Mouse (Mus musculus) lung, adult 2 months (tissue): ENCODE data around the gene Dnah10. TPM values are rescaled to one million over a fixed set of nuclear protein-coding genes. Genes with fewer than 3 reads are reported as not detected.

Experiments
- DNase-seq: peaks from one replicate; pipeline ENCODE4 v3.0.0; 2022
- H3K4me1 ChIP-seq: fragments of 200-500 bp; 2 replicates; pipeline ENCODE4 v1.6.1; 2011; ENCODE audit warnings: low read length; ENCODE audit not compliant: control insufficient read depth, insufficient read depth
- H3K4me3 ChIP-seq: fragments of 200-500 bp; replicated peaks from 2 replicates; pipeline ENCODE3; 2011; ENCODE audit warnings: low read depth, mild to moderate bottlenecking, control low read depth, low read length; ENCODE audit errors: extremely low read depth
- CTCF ChIP-seq: fragments of 200-500 bp; IDR thresholded peaks from 2 replicates; pipeline ENCODE4 v1.5.1; 2011; ENCODE audit warnings: mild to moderate bottlenecking, low read length, control low read depth; ENCODE audit not compliant: insufficient read depth
- POLR2A ChIP-seq: fragments of 200-500 bp; IDR thresholded peaks from 2 replicates; pipeline ENCODE4 v1.6.1; 2011; ENCODE audit warnings: low read depth, mild to moderate bottlenecking, control low read depth, low read length, borderline replicate concordance; ENCODE audit errors: extremely low read depth
- WGBS: fragments of 180-500 bp; shearing (Covaris S2); methylation state at CpG from one replicate; pipeline ENCODE4 v1.1.7; 2018; 5-methylcytosine and 5-hydroxymethylcytosine counted together
- polyA plus RNA-seq: library from polyadenylated mRNA; depleted of rRNA; stranded (reverse); fragments of >200 nt; gene quantifications from 2 replicates; pipeline ENCODE4 v1.2.3, GENCODE M21; 2012; rRNA removed

Dnah10 gene
- polyA plus RNA-seq, 1 experiment, result 6.5 TPM

GRCm38 (mm10) chr5:124862013-124862866 lies 137.4 kb downstream of the Dnah10 start, which contains the start of the genes Ccdc92 and Zfp664:
Gene Ccdc92 (minus strand): TSS chr5:124862424.
Gene Zfp664 (plus strand): TSS chr5:124862691.
- peaks cover 5% of the 10 kb centered on the region; the same call in 1 of the 2 replicates for H3K4me1 ChIP-seq
- H3K4me3 ChIP-seq, result peak within 1 kb of the TSS; percentile 93
- WGBS, result under 1% methylated on average over 75 of the region's 103 CpGs
- peak; percentile 94 for DNase-seq
- TF ChIP-seq CTCF (no peak), POLR2A (peak; percentile 56; the same call in 1 of the 2 replicates)

GRCm38 (mm10) chr5:124862871-124863741 lies 138.2 kb downstream of the Dnah10 start:
- H3K4me1 ChIP-seq, result peaks cover 5% of the 10 kb centered on the region; the same call in 1 of the 2 replicates
- WGBS, result under 1% methylated on average over 88 of the region's 88 CpGs
- no peak for TF ChIP-seq CTCF
- TF ChIP-seq POLR2A, result no peak
- H3K4me3 ChIP-seq, result peak overlapping the region; percentile 93
- peak; percentile 52 for DNase-seq

DNA sequence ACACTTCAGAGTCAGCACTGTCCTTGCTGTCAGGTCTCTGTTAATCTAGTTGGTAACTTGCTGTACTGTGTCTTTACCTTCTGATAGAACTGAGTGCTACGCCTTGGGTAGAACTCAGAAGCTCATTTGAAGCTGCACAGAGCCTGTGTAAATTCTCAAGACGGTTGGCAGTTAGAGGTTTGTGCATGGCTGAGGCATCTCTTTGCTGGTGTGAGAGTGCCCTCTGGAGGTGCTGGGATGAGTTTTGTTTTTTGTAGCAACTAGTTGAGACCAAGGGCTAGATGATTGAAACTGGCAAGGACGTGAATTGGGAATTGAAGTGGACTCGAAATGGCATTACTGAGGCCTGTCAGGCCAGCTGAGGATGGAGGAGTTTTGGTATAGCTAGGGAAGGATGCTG lies 144.1 kb downstream of the Dnah10 start:
- TF ChIP-seq CTCF (peak; percentile 71), POLR2A (no peak)
- WGBS, result 36% methylated on average over 4 of the region's 4 CpGs
- Histone ChIP-seq H3K4me1 (peaks cover 10% of the 10 kb centered on the region), H3K4me3 (no peak overlapping the region)
- DNase-seq, result peak; percentile 58

- H3K4me3 ChIP-seq, result no peak overlapping the region
- WGBS, result 24% methylated on average over 2 of the region's 2 CpGs
- no peak for DNase-seq
- peaks cover 10% of the 10 kb centered on the region for H3K4me1 ChIP-seq
- no peak for TF ChIP-seq CTCF
- TF ChIP-seq POLR2A, result no peak
Observed at GRCm38 (mm10) chr5:124872033-124872432, 147.1 kb downstream of the Dnah10 start.

DNA sequence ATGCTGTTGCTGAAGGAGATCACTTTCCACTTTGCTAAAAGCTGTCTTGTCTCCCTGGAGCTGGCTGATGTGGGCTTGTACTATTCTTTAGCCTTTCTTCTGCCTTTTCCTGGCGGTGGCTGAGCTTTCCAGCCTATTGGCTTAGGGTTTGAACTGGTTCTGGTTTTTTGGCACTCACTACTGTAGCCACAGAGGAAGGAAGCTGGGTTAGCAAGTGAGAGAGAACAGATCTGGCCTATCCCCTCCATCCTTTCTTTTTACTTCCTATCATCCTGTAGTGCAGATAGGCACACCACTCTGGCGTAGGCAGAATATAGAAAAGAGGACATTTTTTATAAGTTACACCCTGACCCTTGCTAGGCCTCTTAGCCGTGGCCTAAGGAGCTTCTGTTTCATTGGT lies 148.2 kb downstream of the Dnah10 start:
- 46% methylated on average over 3 of the region's 3 CpGs for WGBS
- DNase-seq, result no peak
- Histone ChIP-seq H3K4me3 (no peak overlapping the region), H3K4me1 (peaks cover 10% of the 10 kb centered on the region)
- TF ChIP-seq POLR2A (no peak), CTCF (no peak)

GRCm38 (mm10) chr5:124873890-124874601 lies 149.2 kb downstream of the Dnah10 start:
- no peak for DNase-seq
- WGBS, result 65% methylated on average over 6 of the region's 6 CpGs
- Histone ChIP-seq H3K4me1 (peaks cover 8% of the 10 kb centered on the region), H3K4me3 (no peak overlapping the region)
- TF ChIP-seq CTCF (no peak), POLR2A (no peak)

GRCm38 (mm10) chr5:124879251-124879650 lies 154.4 kb downstream of the Dnah10 start:
- WGBS, result 88% methylated on average over 4 of the region's 4 CpGs
- DNase-seq, result no peak
- H3K4me3 ChIP-seq, result no peak overlapping the region
- TF ChIP-seq CTCF, result no peak
- no peak for TF ChIP-seq POLR2A
- no peaks in the 10 kb centered on the region for H3K4me1 ChIP-seq

- 76% methylated on average over 6 of the region's 6 CpGs for WGBS
- no peaks in the 10 kb centered on the region for H3K4me1 ChIP-seq
- no peak for TF ChIP-seq POLR2A
- no peak for TF ChIP-seq CTCF
- no peak for DNase-seq
- no peak overlapping the region for H3K4me3 ChIP-seq
Observed at GRCm38 (mm10) chr5:124879801-124880200, 154.9 kb downstream of the Dnah10 start.

- no peaks in the 10 kb centered on the region for H3K4me1 ChIP-seq
- no peak for TF ChIP-seq CTCF
- no peak for TF ChIP-seq POLR2A
- no peak for DNase-seq
- 81% methylated on average over 6 of the region's 6 CpGs for WGBS
- no peak overlapping the region for H3K4me3 ChIP-seq
Observed at GRCm38 (mm10) chr5:124883877-124884276, 159.0 kb downstream of the Dnah10 start.

Other genes with a start within 250 kb of the Dnah10 start
- gene Rilpl2, start 246.7 kb upstream of the Dnah10 start, polyA plus RNA-seq, result 19.6 and 20.6 TPM in 2 replicates
- 3.0 and 4.8 TPM in 2 replicates for gene Snrnp35, start 242.0 kb upstream of the Dnah10 start, polyA plus RNA-seq
- gene Rilpl1, start 193.7 kb upstream of the Dnah10 start, polyA plus RNA-seq, result 24.4 and 26.0 TPM in 2 replicates
- gene Tmed2, start 184.4 kb upstream of the Dnah10 start, polyA plus RNA-seq, result 112 and 149 TPM in 2 replicates
- 11.0 and 12.9 TPM in 2 replicates for gene Ddx55, start 172.2 kb upstream of the Dnah10 start, polyA plus RNA-seq
- 11.8 and 18.4 TPM in 2 replicates for gene Eif2b1, start 146.0 kb upstream of the Dnah10 start, polyA plus RNA-seq
- 20.1 and 30.4 TPM in 2 replicates for gene Gtf2h3, start 145.9 kb upstream of the Dnah10 start, polyA plus RNA-seq
- 39.2 and 45.3 TPM in 2 replicates for gene Atp6v0a2, start 96.5 kb upstream of the Dnah10 start, polyA plus RNA-seq
- 21.5 and 21.9 TPM in 2 replicates for gene Ccdc92, start 137.3 kb downstream of the Dnah10 start, polyA plus RNA-seq
- 26.6 and 27.7 TPM in 2 replicates for gene Zfp664, start 137.6 kb downstream of the Dnah10 start, polyA plus RNA-seq